Mouse (Mus musculus): ENCODE measurements around the gene Etnk1.

DNA sequence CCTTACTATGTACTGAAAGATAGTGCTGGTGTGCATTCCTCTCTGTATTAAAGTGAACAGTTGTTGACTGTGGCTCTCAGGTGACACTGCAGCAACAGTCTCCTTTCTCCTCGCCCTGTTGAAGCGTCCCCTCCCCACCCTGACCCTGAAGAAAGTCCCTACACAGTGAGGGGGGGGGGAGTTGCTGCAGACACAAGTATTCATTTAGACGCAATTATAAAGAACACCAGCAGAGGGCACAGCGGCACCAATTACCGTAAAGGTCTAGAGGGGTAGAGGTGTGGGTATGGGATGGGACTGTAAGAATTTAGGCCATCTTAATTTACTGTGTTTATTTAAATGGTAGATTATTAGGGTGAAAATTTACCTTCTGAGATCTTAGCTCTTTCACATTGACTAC, 17.7 kb downstream of the Etnk1 start:
- TF ChIP-seq CTCF (IDR thresholded peaks at IDR 0.05; ENCODE audit: insufficient read depth, low read length), result no peak
- TF ChIP-seq POLR2A (IDR thresholded peaks at IDR 0.05; ENCODE audit: borderline replicate concordance, extremely low read depth, low read depth, low read length), result no peak
